Mouse (Mus musculus) forebrain, embryonic 11.5 days (tissue): ENCODE data around the gene Lpcat2b. TPM values are rescaled to one million over a fixed set of nuclear protein-coding genes. Genes with fewer than 3 reads are reported as not detected.

Experiments
- ATAC-seq: fragments of 200-750 bp; cut with Nextera tagmentation; replicated peaks from 2 replicates; pipeline ENCODE4 v1.8.0; 2017; ENCODE audit warnings: moderate TSS enrichment; ENCODE audit not compliant: low FRiP score
- DNase-seq: peaks from one replicate; pipeline ENCODE4 v3.0.0-alpha.2; 2017; ENCODE audit warnings: low spot score
- H3K27ac ChIP-seq: fragments of 300-500 bp; sonication (generic); 2 replicates; pipeline ENCODE4 v1.5.1; 2014; ENCODE audit warnings: low read depth, low read length
- H3K27me3 ChIP-seq: fragments of 300-500 bp; sonication (generic); 2 replicates; pipeline ENCODE4 v1.6.1; 2014; ENCODE audit warnings: mild to moderate bottlenecking, low read length, mixed read lengths; ENCODE audit not compliant: control insufficient read depth, insufficient read depth
- H3K36me3 ChIP-seq: fragments of 300-500 bp; sonication (generic); 2 replicates; pipeline ENCODE4 v1.6.1; 2014; ENCODE audit warnings: mild to moderate bottlenecking, low read length, moderate library complexity, mixed read lengths; ENCODE audit not compliant: control insufficient read depth, insufficient read depth
- H3K4me1 ChIP-seq: fragments of 300-500 bp; sonication (generic); replicated peaks from 2 replicates; pipeline ENCODE4 v1.6.1; 2014; ENCODE audit warnings: low read length, mixed read lengths; ENCODE audit not compliant: control insufficient read depth, insufficient read depth
- H3K4me2 ChIP-seq: fragments of 300-500 bp; sonication (generic); 2 replicates; pipeline ENCODE4 v1.6.1; 2014; ENCODE audit warnings: low read depth, mild to moderate bottlenecking, low read length, moderate library complexity, mixed read lengths; ENCODE audit not compliant: severe bottlenecking
- H3K4me3 ChIP-seq: fragments of 300-500 bp; sonication (generic); 2 replicates; pipeline ENCODE4 v1.5.1; 2014; ENCODE audit warnings: low read depth, low read length
- H3K9ac ChIP-seq: fragments of 300-500 bp; sonication (generic); 2 replicates; pipeline ENCODE4 v1.6.1; 2014; ENCODE audit warnings: low read length
- H3K9me3 ChIP-seq: fragments of 300-500 bp; sonication (generic); 2 replicates; pipeline ENCODE4 v1.6.1; 2016; ENCODE audit warnings: low read length, mixed read lengths; ENCODE audit not compliant: control insufficient read depth
- WGBS: fragments of 180-500 bp; shearing (Covaris S2); extraction: QIAGEN DNeasy Blood & Tissue Kit; methylation state at CpG from one replicate; pipeline ENCODE4 v1.1.7; 2014; 5-methylcytosine and 5-hydroxymethylcytosine counted together
- polyA plus RNA-seq: library from polyadenylated mRNA; unstranded; fragments of >200 nt; fragmentation: Nextera tagmentation; extraction: Ambion mirVana; gene quantifications from 2 replicates; pipeline ENCODE4 v1.2.1, GENCODE M21; 2014

Gene Lpcat2b
- polyA plus RNA-seq, 1 experiment from 2014 or later = not detected

GRCm38 (mm10) chr5:107405361-107405760, 26.0 kb upstream of the Lpcat2b start:
- H3K4me1 ChIP-seq = no peaks in the 10 kb centered on the region; the same call in 1 of the 2 replicates
- no peak for DNase-seq
- peaks cover 17% of the 10 kb centered on the region for H3K27me3 ChIP-seq
- WGBS = 88% methylated on average over 4 of the region's 4 CpGs
- ATAC-seq = no peak
- H3K4me2 ChIP-seq = no peak overlapping the region
- no peak overlapping the region for H3K27ac ChIP-seq
- no peaks in the 10 kb centered on the region for H3K9me3 ChIP-seq
- H3K36me3 ChIP-seq = no peaks in the 10 kb centered on the region
- H3K9ac ChIP-seq = no peak overlapping the region
- no peak overlapping the region for H3K4me3 ChIP-seq

GRCm38 (mm10) chr5:107410305-107410704, 21.0 kb upstream of the Lpcat2b start:
- WGBS = 95% methylated on average over 1 of the region's 1 CpGs
- ATAC-seq = no peak

GRCm38 (mm10) chr5:107411326-107411725, 20.0 kb upstream of the Lpcat2b start:
- DNase-seq (no peak), ATAC-seq (no peak)
- 68% methylated on average over 4 of the region's 4 CpGs for WGBS
- Histone ChIP-seq H3K9ac (no peak overlapping the region), H3K9me3 (no peaks in the 10 kb centered on the region), H3K27ac (no peak overlapping the region), H3K4me1 (no peaks in the 10 kb centered on the region), H3K36me3 (no peaks in the 10 kb centered on the region), H3K4me3 (no peak overlapping the region), H3K4me2 (no peak overlapping the region), H3K27me3 (no peaks in the 10 kb centered on the region)

More at GRCm38 (mm10) chr5:107410305-107410704, 21.0 kb upstream of the Lpcat2b start:
- Histone ChIP-seq H3K27me3 (no peaks in the 10 kb centered on the region), H3K4me1 (no peaks in the 10 kb centered on the region), H3K9ac (no peak overlapping the region), H3K36me3 (no peaks in the 10 kb centered on the region), H3K9me3 (no peaks in the 10 kb centered on the region), H3K4me3 (no peak overlapping the region), H3K4me2 (no peak overlapping the region), H3K27ac (no peak overlapping the region)
- no peak for DNase-seq

DNA sequence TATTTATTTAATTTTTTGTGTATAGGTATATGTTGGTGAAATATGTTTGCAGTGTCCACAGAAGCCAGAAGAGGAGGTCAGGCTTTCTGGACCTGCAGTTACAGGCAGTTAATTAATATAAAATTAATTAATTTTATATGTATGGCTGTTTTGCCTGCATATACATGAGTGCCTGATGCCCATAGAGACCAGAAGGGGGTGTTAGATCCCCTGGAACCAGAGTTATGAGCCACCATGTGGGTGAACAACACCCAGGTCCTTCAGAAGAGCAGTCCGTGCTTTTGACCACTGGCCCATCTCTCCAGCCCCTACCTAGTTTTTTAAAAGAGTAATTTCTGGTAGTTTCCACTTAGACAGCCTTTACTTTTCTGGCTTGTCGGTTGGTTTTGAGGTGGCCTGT, 19.1 kb upstream of the Lpcat2b start:
- Histone ChIP-seq H3K4me2 (no peak overlapping the region), H3K9me3 (no peaks in the 10 kb centered on the region), H3K27me3 (no peaks in the 10 kb centered on the region), H3K9ac (no peak overlapping the region), H3K27ac (no peak overlapping the region), H3K4me3 (no peak overlapping the region), H3K4me1 (no peaks in the 10 kb centered on the region), H3K36me3 (no peaks in the 10 kb centered on the region)
- no peak for DNase-seq
- ATAC-seq = no peak
- WGBS = 86% methylated on average over 2 of the region's 2 CpGs

GRCm38 (mm10) chr5:107415098-107415497, 16.3 kb upstream of the Lpcat2b start:
- Histone ChIP-seq H3K27ac (no peak overlapping the region), H3K9ac (no peak overlapping the region), H3K4me2 (no peak overlapping the region), H3K27me3 (no peaks in the 10 kb centered on the region), H3K9me3 (no peaks in the 10 kb centered on the region), H3K36me3 (no peaks in the 10 kb centered on the region), H3K4me3 (no peak overlapping the region), H3K4me1 (no peaks in the 10 kb centered on the region)
- WGBS = 84% methylated on average over 2 of the region's 2 CpGs
- ATAC-seq (no peak), DNase-seq (no peak)

DNA sequence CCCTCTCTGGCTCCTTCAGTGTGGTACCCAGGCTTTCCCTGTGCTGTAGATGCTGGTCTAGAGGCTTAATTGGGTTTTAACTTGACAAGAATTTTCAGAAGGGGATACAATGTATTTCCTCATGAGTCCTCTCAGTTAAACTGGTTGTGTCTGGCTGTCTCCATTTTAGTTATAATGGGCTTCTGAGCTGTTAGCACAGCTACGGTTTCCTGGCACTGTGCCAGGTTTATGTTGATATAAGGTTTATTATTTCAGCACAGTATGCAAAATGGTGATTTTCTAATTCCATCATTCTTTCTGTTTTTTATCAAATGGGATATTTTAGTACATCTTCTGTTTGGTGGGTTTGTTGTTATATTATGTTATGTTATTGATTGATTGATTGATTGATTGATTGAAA, 9.7 kb upstream of the Lpcat2b start:
- Histone ChIP-seq H3K4me3 (no peak overlapping the region), H3K27me3 (no peaks in the 10 kb centered on the region), H3K9ac (no peak overlapping the region), H3K4me2 (no peak overlapping the region), H3K9me3 (no peaks in the 10 kb centered on the region), H3K27ac (no peak overlapping the region), H3K36me3 (no peaks in the 10 kb centered on the region), H3K4me1 (no peaks in the 10 kb centered on the region)
- WGBS = 78% methylated on average over 1 of the region's 1 CpGs
- no peak for DNase-seq
- ATAC-seq = no peak

GRCm38 (mm10) chr5:107434001-107434400, 2.7 kb downstream of the Lpcat2b start:
- no peaks in the 10 kb centered on the region for H3K27me3 ChIP-seq
- H3K4me1 ChIP-seq = no peaks in the 10 kb centered on the region
- no peak overlapping the region for H3K4me3 ChIP-seq
- no peak overlapping the region for H3K9ac ChIP-seq
- ATAC-seq = no peak
- 87% methylated on average over 5 of the region's 5 CpGs for WGBS
- no peak overlapping the region for H3K4me2 ChIP-seq
- no peaks in the 10 kb centered on the region for H3K9me3 ChIP-seq
- DNase-seq = no peak
- no peaks in the 10 kb centered on the region for H3K36me3 ChIP-seq
- H3K27ac ChIP-seq = no peak overlapping the region

DNA sequence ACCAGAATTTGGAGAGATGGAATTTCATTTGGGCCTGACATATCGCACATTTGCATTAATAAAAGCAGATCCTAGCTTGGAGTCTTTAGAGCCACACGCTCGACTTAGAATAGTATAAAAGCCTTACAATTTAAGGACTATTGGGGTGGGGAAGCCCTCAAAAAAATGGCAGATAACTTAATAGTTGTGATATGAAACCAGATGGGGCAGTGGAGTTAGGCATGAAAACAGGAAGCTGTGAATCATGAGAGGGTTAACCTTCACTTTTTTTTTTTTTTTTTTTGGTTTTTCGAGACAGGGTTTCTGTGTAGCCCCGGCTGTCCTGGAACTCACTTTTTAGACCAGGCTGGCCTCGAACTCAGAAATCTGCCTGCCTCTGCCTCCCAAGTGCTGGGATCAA, 4.8 kb downstream of the Lpcat2b start:
- DNase-seq (no peak), ATAC-seq (no peak)
- H3K27ac ChIP-seq = no peak overlapping the region
- no peaks in the 10 kb centered on the region for H3K27me3 ChIP-seq
- WGBS = 88% methylated on average over 6 of the region's 6 CpGs
- no peaks in the 10 kb centered on the region for H3K9me3 ChIP-seq
- no peaks in the 10 kb centered on the region for H3K4me1 ChIP-seq
- H3K4me3 ChIP-seq = no peak overlapping the region
- no peaks in the 10 kb centered on the region for H3K36me3 ChIP-seq
- no peak overlapping the region for H3K9ac ChIP-seq
- no peak overlapping the region for H3K4me2 ChIP-seq

DNA sequence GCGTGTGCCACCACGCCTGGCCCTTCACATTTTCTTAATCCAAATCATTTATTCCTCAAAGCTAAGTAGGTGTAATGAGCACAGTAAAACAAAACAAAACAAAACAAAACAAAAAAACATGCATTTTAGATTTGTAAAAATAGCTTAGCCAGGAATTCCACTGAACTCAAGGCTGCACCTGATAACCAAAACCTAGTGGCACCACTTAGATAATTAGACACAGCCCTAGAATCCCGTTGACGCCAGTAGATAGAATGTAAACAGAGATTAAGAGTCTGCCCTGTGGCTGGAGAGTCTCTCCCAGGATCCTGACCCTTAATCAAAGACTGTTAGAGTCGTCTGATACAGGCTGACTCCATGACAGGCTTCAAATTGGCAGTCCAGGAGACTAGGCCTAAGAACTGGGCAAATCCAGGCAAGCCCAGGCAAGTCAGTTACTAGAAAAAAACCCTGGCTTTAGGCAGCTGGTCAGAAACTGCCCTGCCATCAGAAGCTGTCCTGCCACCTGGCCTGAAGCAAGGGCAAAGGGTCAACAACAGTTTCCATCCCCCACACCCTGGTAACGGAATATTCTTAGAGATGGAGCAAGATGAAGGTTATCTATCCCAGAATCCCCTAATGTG, 5.3 kb downstream of the Lpcat2b start:
- Histone ChIP-seq H3K27ac (no peak overlapping the region), H3K36me3 (no peaks in the 10 kb centered on the region), H3K4me1 (no peaks in the 10 kb centered on the region), H3K9me3 (no peaks in the 10 kb centered on the region), H3K27me3 (no peaks in the 10 kb centered on the region), H3K4me3 (no peak overlapping the region), H3K4me2 (no peak overlapping the region), H3K9ac (no peak overlapping the region)
- WGBS = 80% methylated on average over 6 of the region's 6 CpGs
- no peak for ATAC-seq
- no peak for DNase-seq
